Mouse (Mus musculus): ENCODE data around the gene Fignl2. TPM values are rescaled to one million over a fixed set of nuclear protein-coding genes. Genes with fewer than 3 reads are reported as not detected.

Gene Fignl2
- polyA plus RNA-seq, 1 experiment from 2014 or later = 1.5 TPM

- 49% methylated on average over 6 of the region's 6 CpGs for WGBS
Measured at GRCm38 (mm10) chr15:101044531-101044930, 33.8 kb downstream of the Fignl2 start.

GRCm38 (mm10) chr15:101042613-101043012 lies 35.8 kb downstream of the Fignl2 start:
- Histone ChIP-seq H3K9me3 (ENCODE audit: control insufficient read depth, low read length) (no peaks in the 10 kb centered on the region), H3K27ac (replicated peaks; ENCODE audit: low read depth, low read length) (no peak overlapping the region), H3K4me1 (ENCODE audit: control insufficient read depth, insufficient read depth, low read length) (peaks cover 13% of the 10 kb centered on the region), H3K4me3 (ENCODE audit: low read depth, low read length) (no peak overlapping the region), H3K36me3 (ENCODE audit: control insufficient read depth, insufficient read depth, low read length) (no peaks in the 10 kb centered on the region), H3K4me2 (ENCODE audit: low read depth, severe bottlenecking) (no peak overlapping the region), H3K9ac (ENCODE audit: low read length) (no peak overlapping the region), H3K27me3 (ENCODE audit: control insufficient read depth, insufficient read depth, low read length) (peaks cover 40% of the 10 kb centered on the region)
- no peak for ATAC-seq (ENCODE audit: insufficient number of reproducible peaks, low FRiP score, low TSS enrichment, low read depth)
- 26% methylated on average over 6 of the region's 6 CpGs for WGBS
- peak; percentile 84 for DNase-seq (ENCODE audit: low spot score)

More at GRCm38 (mm10) chr15:101044531-101044930, 33.8 kb downstream of the Fignl2 start:
- Histone ChIP-seq H3K4me1 (ENCODE audit: control insufficient read depth, insufficient read depth, low read length) (peaks cover 13% of the 10 kb centered on the region), H3K9ac (ENCODE audit: low read length) (no peak overlapping the region), H3K36me3 (ENCODE audit: control insufficient read depth, insufficient read depth, low read length) (no peaks in the 10 kb centered on the region), H3K9me3 (ENCODE audit: control insufficient read depth, low read length) (no peaks in the 10 kb centered on the region), H3K27ac (replicated peaks; ENCODE audit: low read depth, low read length) (no peak overlapping the region), H3K27me3 (ENCODE audit: control insufficient read depth, insufficient read depth, low read length) (peaks cover 40% of the 10 kb centered on the region), H3K4me2 (ENCODE audit: low read depth, severe bottlenecking) (no peak overlapping the region), H3K4me3 (ENCODE audit: low read depth, low read length) (no peak overlapping the region)
- no peak for ATAC-seq (ENCODE audit: insufficient number of reproducible peaks, low FRiP score, low TSS enrichment, low read depth)
- DNase-seq (ENCODE audit: low spot score) = no peak

- 66% methylated on average over 6 of the region's 6 CpGs for WGBS
- Histone ChIP-seq H3K27ac (replicated peaks; ENCODE audit: low read depth, low read length) (no peak overlapping the region), H3K9ac (ENCODE audit: low read length) (no peak overlapping the region), H3K27me3 (ENCODE audit: control insufficient read depth, insufficient read depth, low read length) (peaks cover 35% of the 10 kb centered on the region), H3K4me1 (ENCODE audit: control insufficient read depth, insufficient read depth, low read length) (peaks cover 10% of the 10 kb centered on the region), H3K36me3 (ENCODE audit: control insufficient read depth, insufficient read depth, low read length) (no peaks in the 10 kb centered on the region), H3K4me3 (ENCODE audit: low read depth, low read length) (no peak overlapping the region), H3K9me3 (ENCODE audit: control insufficient read depth, low read length) (no peaks in the 10 kb centered on the region), H3K4me2 (ENCODE audit: low read depth, severe bottlenecking) (no peak overlapping the region)
- no peak for DNase-seq (ENCODE audit: low spot score)
- ATAC-seq (ENCODE audit: insufficient number of reproducible peaks, low FRiP score, low TSS enrichment, low read depth) = no peak
Measured at GRCm38 (mm10) chr15:101041966-101042365, 36.4 kb downstream of the Fignl2 start.

- H3K27me3 ChIP-seq (ENCODE audit: control insufficient read depth, insufficient read depth, low read length) = peaks cover 17% of the 10 kb centered on the region
- no peaks in the 10 kb centered on the region for H3K36me3 ChIP-seq (ENCODE audit: control insufficient read depth, insufficient read depth, low read length)
- H3K27ac ChIP-seq (replicated peaks; ENCODE audit: low read depth, low read length) = no peak overlapping the region
- H3K9ac ChIP-seq (ENCODE audit: low read length) = no peak overlapping the region
- no peak overlapping the region for H3K4me3 ChIP-seq (ENCODE audit: low read depth, low read length)
- H3K4me1 ChIP-seq (ENCODE audit: control insufficient read depth, insufficient read depth, low read length) = no peaks in the 10 kb centered on the region
- ATAC-seq (ENCODE audit: insufficient number of reproducible peaks, low FRiP score, low TSS enrichment, low read depth) (no peak), DNase-seq (ENCODE audit: low spot score) (peak; percentile 49)
- no peaks in the 10 kb centered on the region for H3K9me3 ChIP-seq (ENCODE audit: control insufficient read depth, low read length)
- no peak overlapping the region for H3K4me2 ChIP-seq (ENCODE audit: low read depth, severe bottlenecking)
- 43% methylated on average over 17 of the region's 17 CpGs for WGBS
Measured at GRCm38 (mm10) chr15:101039651-101040050, 38.7 kb downstream of the Fignl2 start.

GRCm38 (mm10) chr15:101028960-101029359 lies 49.4 kb downstream of the Fignl2 start:
- H3K36me3 ChIP-seq (ENCODE audit: control insufficient read depth, insufficient read depth, low read length) = no peaks in the 10 kb centered on the region
- H3K4me3 ChIP-seq (ENCODE audit: low read depth, low read length) = no peak overlapping the region
- peaks cover 2% of the 10 kb centered on the region; the same call in 1 of the 2 replicates for H3K4me1 ChIP-seq (ENCODE audit: control insufficient read depth, insufficient read depth, low read length)
- no peaks in the 10 kb centered on the region for H3K9me3 ChIP-seq (ENCODE audit: control insufficient read depth, low read length)
- no peak for ATAC-seq (ENCODE audit: insufficient number of reproducible peaks, low FRiP score, low TSS enrichment, low read depth)
- no peak overlapping the region for H3K27ac ChIP-seq (replicated peaks; ENCODE audit: low read depth, low read length)
- DNase-seq (ENCODE audit: low spot score) = no peak
- no peaks in the 10 kb centered on the region for H3K27me3 ChIP-seq (ENCODE audit: control insufficient read depth, insufficient read depth, low read length)
- H3K9ac ChIP-seq (ENCODE audit: low read length) = no peak overlapping the region
- H3K4me2 ChIP-seq (ENCODE audit: low read depth, severe bottlenecking) = no peak overlapping the region
- WGBS = 69% methylated on average over 2 of the region's 2 CpGs

- DNase-seq (ENCODE audit: low spot score) (no peak), ATAC-seq (ENCODE audit: insufficient number of reproducible peaks, low FRiP score, low TSS enrichment, low read depth) (no peak)
- Histone ChIP-seq H3K4me2 (ENCODE audit: low read depth, severe bottlenecking) (no peak overlapping the region), H3K9me3 (ENCODE audit: control insufficient read depth, low read length) (no peaks in the 10 kb centered on the region), H3K27ac (replicated peaks; ENCODE audit: low read depth, low read length) (no peak overlapping the region), H3K9ac (ENCODE audit: low read length) (no peak overlapping the region), H3K36me3 (ENCODE audit: control insufficient read depth, insufficient read depth, low read length) (no peaks in the 10 kb centered on the region), H3K4me3 (ENCODE audit: low read depth, low read length) (no peak overlapping the region), H3K4me1 (ENCODE audit: control insufficient read depth, insufficient read depth, low read length) (no peaks in the 10 kb centered on the region), H3K27me3 (ENCODE audit: control insufficient read depth, insufficient read depth, low read length) (no peaks in the 10 kb centered on the region)
- 86% methylated on average over 6 of the region's 6 CpGs for WGBS
Measured at GRCm38 (mm10) chr15:101011352-101011751, 67.0 kb downstream of the Fignl2 start.

GRCm38 (mm10) chr15:101008386-101009010 lies 69.9 kb downstream of the Fignl2 start:
- no peaks in the 10 kb centered on the region for H3K4me1 ChIP-seq (ENCODE audit: control insufficient read depth, insufficient read depth, low read length)
- no peaks in the 10 kb centered on the region for H3K36me3 ChIP-seq (ENCODE audit: control insufficient read depth, insufficient read depth, low read length)
- WGBS = 91% methylated on average over 14 of the region's 14 CpGs
- H3K27ac ChIP-seq (replicated peaks; ENCODE audit: low read depth, low read length) = no peak overlapping the region
- no peaks in the 10 kb centered on the region for H3K27me3 ChIP-seq (ENCODE audit: control insufficient read depth, insufficient read depth, low read length)
- DNase-seq (ENCODE audit: low spot score) (no peak), ATAC-seq (ENCODE audit: insufficient number of reproducible peaks, low FRiP score, low TSS enrichment, low read depth) (no peak)
- H3K9ac ChIP-seq (ENCODE audit: low read length) = no peak overlapping the region
- H3K4me2 ChIP-seq (ENCODE audit: low read depth, severe bottlenecking) = no peak overlapping the region
- no peak overlapping the region for H3K4me3 ChIP-seq (ENCODE audit: low read depth, low read length)
- H3K9me3 ChIP-seq (ENCODE audit: control insufficient read depth, low read length) = no peaks in the 10 kb centered on the region

GRCm38 (mm10) chr15:101007236-101007635 lies 71.1 kb downstream of the Fignl2 start:
- no peaks in the 10 kb centered on the region for H3K4me1 ChIP-seq (ENCODE audit: control insufficient read depth, insufficient read depth, low read length)
- H3K27me3 ChIP-seq (ENCODE audit: control insufficient read depth, insufficient read depth, low read length) = no peaks in the 10 kb centered on the region
- no peaks in the 10 kb centered on the region for H3K36me3 ChIP-seq (ENCODE audit: control insufficient read depth, insufficient read depth, low read length)
- DNase-seq (ENCODE audit: low spot score) (no peak), ATAC-seq (ENCODE audit: insufficient number of reproducible peaks, low FRiP score, low TSS enrichment, low read depth) (no peak)
- no peak overlapping the region for H3K9ac ChIP-seq (ENCODE audit: low read length)
- no peak overlapping the region; the same call in 1 of the 2 replicates for H3K4me2 ChIP-seq (ENCODE audit: low read depth, severe bottlenecking)
- whole genome bisulfite sequencing = 75% methylated on average over 7 of the region's 7 CpGs
- H3K4me3 ChIP-seq (ENCODE audit: low read depth, low read length) = no peak overlapping the region
- H3K27ac ChIP-seq (replicated peaks; ENCODE audit: low read depth, low read length) = no peak overlapping the region
- no peaks in the 10 kb centered on the region for H3K9me3 ChIP-seq (ENCODE audit: control insufficient read depth, low read length)
